Mouse (Mus musculus) limb, embryonic 15.5 days (tissue): Measurements from ENCODE around the gene Atg10. TPM values are rescaled to one million over a fixed set of nuclear protein-coding genes. Genes with fewer than 3 reads are reported as not detected.
A peak's percentile ranks its signal among the peaks of the same experiment; 100 is the strongest.
"Not testable (repeated sequence)": the region's sequence is repeated elsewhere in the genome, so short reads cannot be mapped to it uniquely, and the experiment has no call there.

Source experiments
- ATAC-seq: fragments of 200-750 bp; cut with Nextera tagmentation; 2 replicates; pipeline ENCODE4 v1.8.0; 2017; ENCODE audit warnings: low read depth, moderate TSS enrichment; ENCODE audit not compliant: insufficient number of reproducible peaks, low FRiP score, low TSS enrichment
- H3K27ac ChIP-seq: fragments of 300-500 bp; sonication (generic); 2 replicates; pipeline ENCODE4 v1.5.1; 2015; ENCODE audit warnings: moderate library complexity, mild to moderate bottlenecking, inconsistent platforms
- H3K27me3 ChIP-seq: fragments of 300-500 bp; sonication (generic); 2 replicates; pipeline ENCODE4 v1.6.1; 2015; ENCODE audit warnings: inconsistent platforms
- H3K36me3 ChIP-seq: fragments of 300-500 bp; sonication (generic); 2 replicates; pipeline ENCODE4 v1.6.1; 2015; ENCODE audit warnings: inconsistent platforms
- H3K4me1 ChIP-seq: fragments of 300-500 bp; sonication (generic); 2 replicates; pipeline ENCODE4 v1.6.1; 2015; ENCODE audit warnings: inconsistent platforms
- H3K4me2 ChIP-seq: fragments of 300-500 bp; sonication (generic); 2 replicates; pipeline ENCODE4 v1.6.1; 2015; ENCODE audit warnings: mild to moderate bottlenecking, inconsistent platforms
- H3K4me3 ChIP-seq: fragments of 300-500 bp; sonication (generic); 2 replicates; pipeline ENCODE4 v1.5.1; 2015; ENCODE audit warnings: mild to moderate bottlenecking, inconsistent platforms
- H3K9ac ChIP-seq: fragments of 300-500 bp; sonication (generic); 2 replicates; pipeline ENCODE4 v1.6.1; 2015; ENCODE audit warnings: inconsistent platforms
- H3K9me3 ChIP-seq: fragments of 300-500 bp; sonication (generic); 2 replicates; pipeline ENCODE4 v1.6.1; 2016; ENCODE audit warnings: inconsistent platforms
- WGBS: fragments of 180-500 bp; shearing (Covaris S2); methylation state at CpG from one replicate; pipeline ENCODE4 v1.1.7; 2015; 5-methylcytosine and 5-hydroxymethylcytosine counted together
- polyA plus RNA-seq: library from polyadenylated mRNA; unstranded; fragments of >200 nt; fragmentation: Nextera tagmentation; extraction: Ambion mirVana; gene quantifications from 2 replicates; pipeline ENCODE4 v1.2.1, GENCODE M21; 2015

Gene Atg10
- polyA plus RNA-seq, 1 experiment from 2014 or later, result 17.8 TPM

DNA sequence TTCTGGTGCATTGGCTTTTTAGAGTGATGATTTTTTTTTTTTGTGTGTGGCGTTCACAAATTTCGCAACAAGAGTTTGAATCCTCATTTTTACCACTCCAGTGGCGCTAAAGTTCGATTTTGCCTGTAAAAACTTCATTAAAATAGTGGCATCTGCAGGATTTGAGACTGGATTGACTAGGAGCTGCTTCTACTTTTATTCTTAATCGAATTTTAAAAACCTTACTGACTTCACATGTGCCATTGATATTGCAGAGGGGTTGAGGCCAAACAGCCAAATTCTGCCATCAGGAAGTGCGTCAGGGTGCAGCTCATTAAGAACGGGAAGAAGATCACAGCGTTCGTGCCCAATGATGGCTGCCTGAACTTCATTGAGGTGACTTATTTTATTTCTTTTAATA lies 299.7 kb downstream of the Atg10 start:
- Histone ChIP-seq H3K4me2 (peak overlapping the region; percentile 56), H3K36me3 (peaks cover 35% of the 10 kb centered on the region), H3K27me3 (no peaks in the 10 kb centered on the region), H3K9ac (peak overlapping the region; percentile 88; the same call in 1 of the 2 replicates), H3K27ac (peak overlapping the region; percentile 85), H3K4me3 (peak overlapping the region; percentile 93), H3K4me1 (0 out of 2 replicates have a peak, but pooled peaks cover 4% of the 10 kb centered on the region), H3K9me3 (no peaks in the 10 kb centered on the region)
- 45% methylated on average over 9 of the region's 9 CpGs for WGBS
- ATAC-seq, result no peak

GRCm38 (mm10) chr13:90923617-90924016 lies 300.2 kb downstream of the Atg10 start:
- WGBS, result under 1% methylated on average over 13 of the region's 13 CpGs
- not testable (repeated sequence) for H3K27me3 ChIP-seq, H3K9me3 ChIP-seq, H3K4me1 ChIP-seq, ATAC-seq
- peak overlapping the region; percentile 56 for H3K4me2 ChIP-seq
- H3K9ac ChIP-seq, result peak overlapping the region; percentile 88
- peaks cover 32% of the 10 kb centered on the region for H3K36me3 ChIP-seq
- peak overlapping the region; percentile 85 for H3K27ac ChIP-seq
- H3K4me3 ChIP-seq, result peak overlapping the region; percentile 93

DNA sequence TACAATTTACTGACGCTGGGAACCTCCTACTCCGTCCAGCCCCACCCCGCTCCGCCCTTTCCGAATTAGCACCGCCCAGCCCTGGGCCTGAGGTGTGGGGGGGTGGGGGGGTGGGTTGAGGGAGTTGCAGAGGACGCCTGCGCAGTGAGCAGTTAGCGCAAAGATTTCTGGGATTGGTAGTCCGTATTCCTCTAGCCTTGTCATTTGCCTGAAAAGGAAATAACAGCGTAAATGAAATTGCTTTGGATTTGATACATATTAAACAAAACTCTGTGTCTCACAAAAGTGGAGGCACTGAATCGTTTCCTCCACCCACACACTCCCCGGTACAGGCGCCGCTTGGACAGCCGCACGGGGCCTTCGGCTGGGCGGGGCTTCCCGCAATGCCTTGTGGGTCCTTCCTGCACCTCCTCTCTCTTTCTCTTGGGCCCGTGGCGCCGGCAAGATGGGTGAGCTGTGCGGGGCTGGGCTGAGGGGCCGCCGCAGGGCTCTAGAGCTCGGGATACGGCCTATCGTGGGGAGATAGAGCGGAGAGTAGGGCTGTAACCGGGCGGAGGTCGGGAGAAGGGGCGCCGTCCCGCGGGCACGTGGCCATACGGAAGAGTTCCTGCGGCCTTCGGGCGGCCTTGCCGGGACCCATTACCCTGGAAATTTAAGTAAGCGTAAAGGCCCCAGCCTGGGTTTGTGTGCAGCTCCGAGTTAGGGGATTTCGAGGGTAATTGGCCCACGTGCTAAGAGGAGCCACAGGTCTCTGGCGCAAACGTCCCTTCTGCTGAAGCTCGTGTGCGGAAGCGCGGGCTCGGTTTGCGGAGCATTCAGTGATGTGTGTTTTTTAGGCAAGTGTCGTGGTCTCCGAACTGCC lies 300.8 kb downstream of the Atg10 start, which contains the start of gene Rps23:
Gene Rps23 (plus strand): TSS at position 208 of the 862 bp plus-strand sequence.
- H3K9ac ChIP-seq, result peak within 1 kb of the TSS; percentile 88
- ATAC-seq, result peak; percentile 99
- under 1% methylated on average over 57 of the region's 57 CpGs for WGBS

DNA sequence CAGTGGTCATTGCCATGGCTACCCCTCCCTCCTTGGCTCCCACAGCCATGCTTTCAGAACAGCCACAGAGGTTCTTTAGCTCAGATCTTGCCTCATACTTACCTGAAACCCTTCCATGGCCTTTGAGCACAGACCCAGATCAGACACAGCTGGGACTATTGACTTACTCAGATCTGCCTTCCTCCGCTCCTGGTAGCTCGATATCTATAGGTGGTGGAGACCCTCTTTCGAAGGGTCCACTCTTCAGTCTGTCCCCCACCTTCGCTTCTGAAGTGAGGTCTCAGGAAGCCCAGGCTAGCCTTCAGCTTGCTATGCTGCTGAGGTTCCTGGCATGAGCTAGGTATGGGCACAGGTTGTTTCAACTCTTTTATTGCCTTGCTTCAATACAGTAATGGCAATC lies 309.0 kb downstream of the Atg10 start:
- Histone ChIP-seq H3K27me3 (no peaks in the 10 kb centered on the region), H3K4me3 (no peak overlapping the region), H3K4me1 (no peaks in the 10 kb centered on the region), H3K36me3 (no peaks in the 10 kb centered on the region), H3K9me3 (no peaks in the 10 kb centered on the region), H3K27ac (no peak overlapping the region), H3K4me2 (no peak overlapping the region), H3K9ac (no peak overlapping the region)
- WGBS, result 91% methylated on average over 4 of the region's 4 CpGs
- no peak for ATAC-seq

More for the DNA sequence above, 300.8 kb downstream of the Atg10 start, which contains the start of gene Rps23:
- Histone ChIP-seq H3K4me3 (peak within 1 kb of the TSS; percentile 93), H3K4me1 (0 out of 2 replicates have a peak, but pooled peaks cover 4% of the 10 kb centered on the region), H3K27ac (peak within 1 kb of the TSS; percentile 85), H3K9me3 (no peaks in the 10 kb centered on the region), H3K36me3 (peaks cover 29% of the 10 kb centered on the region), H3K4me2 (peak within 1 kb of the TSS; percentile 56), H3K27me3 (no peaks in the 10 kb centered on the region)

DNA sequence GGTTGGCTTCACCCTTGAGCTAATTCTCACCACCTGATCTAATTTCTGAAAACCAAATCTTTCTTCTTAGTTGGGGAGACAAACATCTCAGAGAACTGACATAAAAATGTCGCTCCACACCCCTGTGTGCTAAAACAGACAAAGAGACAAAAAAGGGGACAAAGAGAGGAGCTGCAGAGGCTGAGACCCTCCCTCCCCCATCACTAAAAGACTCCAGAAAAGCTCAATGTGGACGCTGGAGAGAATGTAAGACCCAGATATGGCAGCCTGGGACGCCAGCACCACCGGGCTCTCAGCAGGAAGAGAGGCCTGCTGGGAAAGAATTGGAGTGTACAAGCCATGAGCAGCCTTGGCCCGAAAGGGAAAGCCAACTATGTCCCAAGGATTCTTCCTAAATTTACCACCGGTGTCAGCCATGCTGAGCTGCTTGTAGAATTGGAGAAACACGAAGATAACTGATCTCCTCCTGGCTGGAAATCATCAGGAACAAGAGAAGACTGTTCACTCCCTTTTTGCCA lies 310.0 kb downstream of the Atg10 start:
- Histone ChIP-seq H3K9ac (no peak overlapping the region), H3K27me3 (no peaks in the 10 kb centered on the region), H3K4me1 (no peaks in the 10 kb centered on the region), H3K4me3 (no peak overlapping the region), H3K27ac (no peak overlapping the region), H3K36me3 (no peaks in the 10 kb centered on the region), H3K9me3 (no peaks in the 10 kb centered on the region), H3K4me2 (no peak overlapping the region)
- WGBS, result 64% methylated on average over 7 of the region's 7 CpGs
- no peak for ATAC-seq

DNA sequence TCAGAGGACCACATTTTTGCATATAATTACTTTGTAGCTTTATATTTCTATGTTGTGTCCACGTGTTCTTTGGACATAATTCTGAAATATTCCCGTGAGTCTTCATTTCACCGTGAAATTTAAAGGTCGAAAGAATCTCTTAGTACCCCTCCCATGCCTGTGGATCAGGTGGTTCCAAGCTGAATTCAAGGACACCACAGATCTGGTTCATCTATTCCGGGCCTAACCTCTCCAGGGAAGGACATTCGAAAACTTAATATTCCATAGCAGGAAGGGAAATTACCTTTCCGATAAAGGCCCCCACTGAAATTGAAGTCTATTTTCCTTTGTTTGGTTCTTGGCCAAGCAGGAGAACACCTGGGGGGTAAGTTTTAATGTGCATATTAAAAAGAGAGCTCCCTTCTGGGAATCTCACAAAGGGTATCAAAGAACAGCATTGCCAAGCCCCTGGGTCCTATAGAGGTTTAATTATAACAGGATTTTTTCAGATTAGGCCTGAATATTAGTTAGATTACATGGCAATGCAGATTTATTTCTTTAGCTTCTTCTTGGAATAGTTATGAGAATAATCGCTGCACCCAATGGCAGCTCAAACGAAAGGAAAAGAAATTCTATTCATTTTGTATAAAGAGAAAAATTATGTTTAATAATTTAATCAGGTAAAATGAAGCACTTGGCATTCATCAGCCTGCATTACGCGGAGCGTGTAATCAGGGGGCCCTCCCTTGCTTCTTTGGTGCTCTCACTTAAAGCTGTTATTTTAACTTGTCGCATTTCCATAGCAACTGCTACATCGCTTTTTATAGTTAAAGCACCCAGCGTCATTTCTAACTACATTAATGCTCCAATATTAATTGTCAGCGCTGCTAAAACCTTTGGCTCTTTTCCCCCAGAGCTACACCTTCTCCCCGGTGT lies 310.8 kb downstream of the Atg10 start:
- Histone ChIP-seq H3K4me3 (no peak overlapping the region), H3K4me2 (no peak overlapping the region), H3K4me1 (no peaks in the 10 kb centered on the region), H3K36me3 (no peaks in the 10 kb centered on the region), H3K9me3 (no peaks in the 10 kb centered on the region), H3K27me3 (no peaks in the 10 kb centered on the region), H3K9ac (no peak overlapping the region), H3K27ac (no peak overlapping the region)
- 67% methylated on average over 17 of the region's 17 CpGs for WGBS
- ATAC-seq, result no peak

DNA sequence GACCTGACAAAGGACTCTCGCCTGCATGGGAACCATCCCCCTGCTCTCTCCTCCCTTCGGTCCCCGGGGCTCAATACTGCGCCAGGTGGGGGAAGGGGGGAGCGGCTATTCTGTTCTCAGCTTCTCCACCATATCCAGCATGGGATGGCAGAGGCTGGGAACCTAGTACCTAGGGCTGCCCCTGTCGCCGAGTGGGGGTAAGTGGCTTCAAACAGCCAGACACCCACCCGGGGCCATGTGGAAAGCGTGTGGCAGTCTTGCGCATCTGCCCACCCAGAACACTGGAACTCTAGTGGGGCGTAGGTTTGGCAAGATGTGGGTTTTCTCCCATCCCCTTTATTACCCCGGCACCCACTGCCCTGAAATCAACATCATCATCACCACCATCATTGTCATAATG lies 316.4 kb downstream of the Atg10 start:
- 92% methylated on average over 12 of the region's 12 CpGs for WGBS
- Histone ChIP-seq H3K27ac (no peak overlapping the region), H3K9me3 (no peaks in the 10 kb centered on the region), H3K36me3 (no peaks in the 10 kb centered on the region), H3K9ac (no peak overlapping the region), H3K4me3 (no peak overlapping the region), H3K4me1 (no peaks in the 10 kb centered on the region), H3K27me3 (no peaks in the 10 kb centered on the region), H3K4me2 (no peak overlapping the region)
- ATAC-seq, result no peak

DNA sequence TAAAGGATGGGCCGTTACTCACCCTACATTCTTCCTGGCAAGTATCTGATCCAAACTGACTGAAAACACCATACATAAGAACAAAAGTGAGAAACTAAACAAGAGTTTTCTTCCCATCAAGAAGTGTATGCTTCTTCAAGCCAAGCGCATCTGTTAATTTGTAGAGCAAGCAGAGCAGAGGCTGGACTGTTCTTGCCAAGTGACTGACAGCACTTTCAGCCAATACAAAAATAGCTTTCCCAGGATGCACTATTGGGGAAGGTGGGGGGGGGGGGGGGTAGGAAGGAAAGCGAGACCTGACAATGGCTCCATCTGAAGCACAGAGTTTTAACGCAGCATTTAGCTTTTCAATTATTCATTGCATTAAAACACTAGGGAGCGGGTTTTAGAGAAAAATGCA lies 318.6 kb downstream of the Atg10 start, which contains the start of gene Atp6ap1l:
Gene Atp6ap1l (minus strand): TSS at position 180 of the 400 bp plus-strand sequence.
- Histone ChIP-seq H3K27ac (no peak within 1 kb of the TSS), H3K27me3 (no peaks in the 10 kb centered on the region), H3K4me2 (no peak within 1 kb of the TSS), H3K36me3 (no peaks in the 10 kb centered on the region), H3K9me3 (no peaks in the 10 kb centered on the region), H3K9ac (no peak within 1 kb of the TSS), H3K4me1 (no peaks in the 10 kb centered on the region), H3K4me3 (no peak within 1 kb of the TSS)
- 81% methylated on average over 5 of the region's 5 CpGs for WGBS
- ATAC-seq, result no peak

DNA sequence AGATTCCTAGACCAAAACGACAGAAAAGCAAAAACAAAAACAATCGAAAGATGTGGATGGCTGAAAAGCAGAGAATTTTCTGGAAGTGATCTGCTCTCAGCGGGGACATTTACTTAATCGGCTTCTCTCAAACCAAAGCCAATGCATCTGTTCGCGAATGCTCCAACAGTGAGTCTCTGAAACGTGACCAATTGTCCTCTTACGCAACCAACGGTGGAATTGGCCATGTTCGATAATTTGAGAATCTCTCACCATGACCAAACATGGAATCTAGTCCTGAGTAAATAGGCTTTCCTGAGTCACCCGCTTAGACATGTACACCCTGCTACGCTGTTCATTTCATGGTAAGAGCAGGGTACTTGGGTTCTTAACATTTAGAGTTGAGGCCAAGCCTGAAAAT lies 326.9 kb downstream of the Atg10 start:
- H3K9me3 ChIP-seq, result no peaks in the 10 kb centered on the region
- WGBS, result 91% methylated on average over 12 of the region's 12 CpGs

GRCm38 (mm10) chr13:90896098-90896497 lies 327.7 kb downstream of the Atg10 start:
- H3K36me3 ChIP-seq, result no peaks in the 10 kb centered on the region
- no peak overlapping the region for H3K4me2 ChIP-seq
- WGBS, result 43% methylated on average over 2 of the region's 2 CpGs
- no peak for ATAC-seq
- no peaks in the 10 kb centered on the region for H3K27me3 ChIP-seq
- no peaks in the 10 kb centered on the region for H3K4me1 ChIP-seq
- no peak overlapping the region for H3K4me3 ChIP-seq
- H3K9ac ChIP-seq, result no peak overlapping the region
- H3K27ac ChIP-seq, result no peak overlapping the region
- H3K9me3 ChIP-seq, result no peaks in the 10 kb centered on the region

More for the DNA sequence above, 326.9 kb downstream of the Atg10 start:
- Histone ChIP-seq H3K9ac (no peak overlapping the region), H3K4me3 (no peak overlapping the region), H3K4me2 (no peak overlapping the region), H3K27me3 (no peaks in the 10 kb centered on the region), H3K4me1 (no peaks in the 10 kb centered on the region), H3K27ac (no peak overlapping the region), H3K36me3 (no peaks in the 10 kb centered on the region)
- no peak for ATAC-seq

DNA sequence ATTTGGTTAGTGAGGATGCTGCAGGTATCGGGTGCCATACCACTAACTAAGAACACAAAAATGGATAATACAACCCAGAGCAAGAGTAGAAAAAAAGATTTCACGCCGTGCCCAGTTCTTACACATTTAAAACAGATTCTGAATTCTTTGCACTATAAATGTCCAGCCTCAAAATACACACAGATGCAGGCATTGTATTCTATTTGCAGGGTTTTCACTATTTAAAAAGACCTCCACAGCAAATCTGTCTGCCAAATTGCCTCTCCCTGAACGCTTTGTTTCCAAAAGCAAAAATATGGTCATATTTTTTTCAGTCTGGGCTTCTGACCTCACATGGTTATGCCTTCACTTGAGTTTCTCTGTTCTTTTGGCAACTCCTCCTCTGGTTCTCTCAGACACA lies 328.9 kb downstream of the Atg10 start:
- whole genome bisulfite sequencing, result 68% methylated on average over 4 of the region's 4 CpGs
- ATAC-seq, result no peak
- H3K27me3 ChIP-seq, result no peaks in the 10 kb centered on the region

More for the DNA sequence above, 328.9 kb downstream of the Atg10 start:
- no peak overlapping the region for H3K27ac ChIP-seq
- H3K4me3 ChIP-seq, result no peak overlapping the region
- no peaks in the 10 kb centered on the region for H3K4me1 ChIP-seq
- no peaks in the 10 kb centered on the region for H3K9me3 ChIP-seq
- H3K4me2 ChIP-seq, result no peak overlapping the region
- no peak overlapping the region for H3K9ac ChIP-seq
- no peaks in the 10 kb centered on the region for H3K36me3 ChIP-seq
